Mouse (Mus musculus): ENCODE measurements at regions not wholly inside any gene's neighbourhood (a gene's known extent, or its start where the extent isn't known, plus 50 kb on each side); places are given as distances from the start of the nearest gene placed in this dataset.

DNA sequence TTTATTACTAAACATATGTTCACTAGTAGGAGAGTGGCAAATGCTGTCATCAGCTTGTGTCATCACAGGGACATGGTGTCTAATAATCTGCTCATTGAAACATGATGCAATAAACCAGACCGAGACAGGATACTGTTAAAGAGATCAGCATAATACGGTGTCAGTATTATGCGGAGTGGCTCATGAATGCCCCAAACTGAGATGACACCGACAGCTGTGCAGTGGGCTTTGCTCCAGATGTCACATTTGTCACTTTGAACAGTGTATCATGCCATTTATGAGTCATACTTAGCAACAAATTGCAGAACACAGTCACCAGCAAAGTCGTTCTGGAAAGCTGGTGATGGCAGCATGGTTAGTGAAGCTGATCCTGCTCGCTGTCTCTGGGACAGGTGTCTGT lies 527.2 kb downstream of the Triml1 start:
- WGBS = 56% methylated on average over 6 of the region's 6 CpGs
- ATAC-seq (ENCODE audit: borderline replicate concordance, extremely low read depth, low FRiP score, low TSS enrichment) = peak; percentile 86
- H3K36me3 ChIP-seq = no peaks in the 10 kb centered on the region

GRCm38 (mm10) chr8:42596639-42597038 lies 544.6 kb downstream of the Triml1 start:
- Histone ChIP-seq H3K4me2 (no peak overlapping the region), H3K9ac (no peak overlapping the region), H3K36me3 (no peaks in the 10 kb centered on the region), H3K9me3 (no peaks in the 10 kb centered on the region), H3K27ac (no peak overlapping the region), H3K27me3 (no peaks in the 10 kb centered on the region), H3K4me3 (no peak overlapping the region), H3K4me1 (no peaks in the 10 kb centered on the region)
- WGBS = 73% methylated on average over 2 of the region's 2 CpGs
- ATAC-seq (ENCODE audit: borderline replicate concordance, extremely low read depth, low FRiP score, low TSS enrichment) = no peak

More for the DNA sequence above, 527.2 kb downstream of the Triml1 start:
- no peak overlapping the region for H3K9ac ChIP-seq
- no peak overlapping the region for H3K27ac ChIP-seq
- no peak overlapping the region for H3K4me3 ChIP-seq
- H3K27me3 ChIP-seq = no peaks in the 10 kb centered on the region
- H3K4me1 ChIP-seq = no peaks in the 10 kb centered on the region
- no peak overlapping the region for H3K4me2 ChIP-seq
- H3K9me3 ChIP-seq = no peaks in the 10 kb centered on the region

All from lung, embryonic 15.5 days (tissue).